In the genomic region with DNA sequence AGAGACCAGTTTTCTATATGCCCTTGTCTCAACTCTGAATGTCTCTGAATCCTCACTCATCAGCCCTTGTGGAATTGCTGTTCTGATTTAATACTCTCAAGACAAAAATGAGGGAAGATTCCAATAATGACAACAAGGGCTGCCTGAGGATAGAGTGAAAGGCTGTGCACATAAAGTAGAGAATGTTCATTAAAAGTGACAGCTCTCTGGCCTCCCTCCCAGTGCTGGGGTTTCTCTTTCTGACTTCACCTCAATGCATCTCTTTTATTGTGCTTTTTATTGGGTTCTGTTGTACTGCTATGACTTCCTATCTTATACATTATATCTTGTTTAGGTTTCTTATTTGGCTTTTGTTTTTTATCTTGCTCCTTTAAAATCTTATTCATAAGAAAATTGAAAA, we compare ENCODE assay signal across 16 mouse cellular contexts.
"Had no signal": no experiment of that assay in that cellular context is flagged by ENCODE, and none has a peak within 500 bp of the region (broad histone marks: within the 10 kb centered on the region; RNA-seq: fewer than 3 reads in every experiment).

No protein-coding gene starts in this region.

- H3K4me3 ChIP-seq: intestine, embryonic 15.5 days; kidney, embryonic 15.5 days; left cerebral cortex, adult 2 months; liver, embryonic 13.5 days; lung, embryonic 15.5 days; midbrain, embryonic 13.5 days; neural tube, embryonic 13.5 days; stomach, embryonic 15.5 days had no signal

- H3K27ac ChIP-seq: intestine, embryonic 15.5 days; kidney, embryonic 15.5 days; left cerebral cortex, adult 2 months; liver, embryonic 13.5 days; lung, embryonic 15.5 days; midbrain, embryonic 13.5 days; neural tube, embryonic 13.5 days; stomach, embryonic 15.5 days had no signal

- H3K27me3 ChIP-seq: intestine, embryonic 15.5 days; kidney, embryonic 15.5 days; liver, embryonic 13.5 days; lung, embryonic 15.5 days; midbrain, embryonic 13.5 days; neural tube, embryonic 13.5 days; stomach, embryonic 15.5 days had no signal

- DNase-seq: kidney, adult 2 months; kidney, postnatal 25 days; liver; liver, embryonic 13.5 days; liver, postnatal 0 days; lung, postnatal 14 days; right cerebral cortex, postnatal 14 days; thymus, adult 2 months; thymus, postnatal 25 days had no signal

- H3K4me2 ChIP-seq: intestine, embryonic 15.5 days; kidney, embryonic 15.5 days; liver, embryonic 13.5 days; lung, embryonic 15.5 days; midbrain, embryonic 13.5 days; neural tube, embryonic 13.5 days; stomach, embryonic 15.5 days had no signal

- H3K9ac ChIP-seq: intestine, embryonic 15.5 days; kidney, embryonic 15.5 days; liver, embryonic 13.5 days; liver, postnatal 0 days; lung, embryonic 15.5 days; midbrain, embryonic 13.5 days; neural tube, embryonic 13.5 days; stomach, embryonic 15.5 days had no signal

- H3K9me3 ChIP-seq: intestine, embryonic 15.5 days; kidney, embryonic 15.5 days; liver, embryonic 13.5 days; lung, embryonic 15.5 days; midbrain, embryonic 13.5 days; neural tube, embryonic 13.5 days; stomach, embryonic 15.5 days had no signal

- ATAC-seq: intestine, embryonic 15.5 days; liver, postnatal 0 days; midbrain, embryonic 13.5 days had no signal

- H3K4me1 ChIP-seq: intestine, embryonic 15.5 days; kidney, embryonic 15.5 days; liver, embryonic 13.5 days; lung, embryonic 15.5 days; midbrain, embryonic 13.5 days; neural tube, embryonic 13.5 days; stomach, embryonic 15.5 days had no signal

- H3K36me3 ChIP-seq: intestine, embryonic 15.5 days; kidney, embryonic 15.5 days; liver, embryonic 13.5 days; lung, embryonic 15.5 days; midbrain, embryonic 13.5 days; neural tube, embryonic 13.5 days; stomach, embryonic 15.5 days had no signal
